Mouse (Mus musculus): ENCODE measurements around the gene Olfr1051. TPM values are rescaled to one million over a fixed set of nuclear protein-coding genes. Genes with fewer than 3 reads are reported as not detected.
"Not testable (repeated sequence)": the region's sequence is repeated elsewhere in the genome, so short reads cannot be mapped to it uniquely, and the experiment has no call there.

Gene Olfr1051
- not detected in 2 replicates for polyA plus RNA-seq (2015; fragmentation: Nextera tagmentation; extraction: Ambion mirVana)

GRCm38 (mm10) chr2:86278988-86279387 lies at the start of gene Olfr1051:
Olfr1051 (minus strand) TSS chr2:86279088.
- H3K9ac ChIP-seq (replicated peaks); ATAC-seq: not testable (repeated sequence)

DNA sequence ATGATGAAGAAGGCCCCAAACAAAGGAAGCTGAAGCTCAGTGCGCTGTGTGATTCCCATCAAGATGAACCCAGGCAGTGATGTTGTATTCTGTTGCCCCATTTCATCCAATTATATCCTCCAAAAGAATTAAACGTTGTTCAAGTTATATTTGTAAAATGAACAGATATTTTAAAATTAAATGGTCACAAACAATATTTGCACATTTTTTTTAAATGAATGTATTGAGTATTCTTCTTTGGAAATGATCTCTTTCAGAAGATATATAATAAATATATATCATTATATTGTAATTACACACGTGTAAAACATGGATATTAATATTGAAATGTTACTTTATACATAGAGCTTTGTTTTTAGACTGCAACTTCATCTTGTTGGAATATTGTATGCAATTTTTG lies 36.3 kb upstream of the Olfr1051 start, which contains the start of gene Olfr1053:
Gene Olfr1053 (minus strand): TSS at position 101 of the 400 bp plus-strand sequence.
- H3K4me1 ChIP-seq (ENCODE audit: insufficient read depth): no peaks in the 10 kb centered on the region
- WGBS (ENCODE audit: insufficient replicate concordance): 56% methylated on average over 3 of the region's 3 CpGs
- H3K4me3 ChIP-seq (ENCODE audit: low read depth, low read length): no peak within 1 kb of the TSS
- H3K9ac ChIP-seq (replicated peaks): no peak within 1 kb of the TSS
- no peaks in the 10 kb centered on the region for H3K9me3 ChIP-seq (ENCODE audit: low read length)
- no peak within 1 kb of the TSS for H3K4me2 ChIP-seq (ENCODE audit: low read depth, low read length)
- TF ChIP-seq CTCF (IDR thresholded peaks at IDR 0.05; ENCODE audit: low read depth) (no peak), EP300 (IDR thresholded peaks at IDR 0.05; ENCODE audit: low read depth) (no peak)
- H3K36me3 ChIP-seq (replicated peaks; ENCODE audit: insufficient read depth, low read length): no peaks in the 10 kb centered on the region
- DNase-seq: no peak
- no peaks in the 10 kb centered on the region for H3K27me3 ChIP-seq (ENCODE audit: insufficient read depth, low read length)
- H3K27ac ChIP-seq (ENCODE audit: low read depth): no peak within 1 kb of the TSS
- ATAC-seq: no peak

More at GRCm38 (mm10) chr2:86278988-86279387, at the start of gene Olfr1051:
- H3K36me3 ChIP-seq (replicated peaks; ENCODE audit: insufficient read depth, low read length); H3K4me3 ChIP-seq (ENCODE audit: low read depth, low read length); H3K4me1 ChIP-seq (ENCODE audit: insufficient read depth); H3K27me3 ChIP-seq (ENCODE audit: insufficient read depth, low read length); H3K27ac ChIP-seq (ENCODE audit: low read depth); H3K4me2 ChIP-seq (ENCODE audit: low read depth, low read length); H3K9me3 ChIP-seq (ENCODE audit: low read length); DNase-seq: not testable (repeated sequence)

- H3K4me1 ChIP-seq (ENCODE audit: insufficient read depth): no peaks in the 10 kb centered on the region
- ATAC-seq: no peak
- H3K9ac ChIP-seq (replicated peaks): no peak within 1 kb of the TSS
- no peak within 1 kb of the TSS for H3K27ac ChIP-seq (ENCODE audit: low read depth)
- no peaks in the 10 kb centered on the region for H3K27me3 ChIP-seq (ENCODE audit: insufficient read depth, low read length)
- no peaks in the 10 kb centered on the region for H3K9me3 ChIP-seq (ENCODE audit: low read length)
- no peak for TF ChIP-seq EP300 (IDR thresholded peaks at IDR 0.05; ENCODE audit: low read depth)
- TF ChIP-seq CTCF (IDR thresholded peaks at IDR 0.05; ENCODE audit: low read depth): no peak
- H3K4me2 ChIP-seq (ENCODE audit: low read depth, low read length): no peak within 1 kb of the TSS
- H3K4me3 ChIP-seq (ENCODE audit: low read depth, low read length): no peak within 1 kb of the TSS
- no peak for DNase-seq
- no peaks in the 10 kb centered on the region for H3K36me3 ChIP-seq (replicated peaks; ENCODE audit: insufficient read depth, low read length)
These were observed 13.3 kb upstream of the Olfr1051 start, which contains the start of gene Olfr1052 for GRCm38 (mm10) chr2:86292155-86292554. Olfr1052 (plus strand) TSS chr2:86292455.

DNA sequence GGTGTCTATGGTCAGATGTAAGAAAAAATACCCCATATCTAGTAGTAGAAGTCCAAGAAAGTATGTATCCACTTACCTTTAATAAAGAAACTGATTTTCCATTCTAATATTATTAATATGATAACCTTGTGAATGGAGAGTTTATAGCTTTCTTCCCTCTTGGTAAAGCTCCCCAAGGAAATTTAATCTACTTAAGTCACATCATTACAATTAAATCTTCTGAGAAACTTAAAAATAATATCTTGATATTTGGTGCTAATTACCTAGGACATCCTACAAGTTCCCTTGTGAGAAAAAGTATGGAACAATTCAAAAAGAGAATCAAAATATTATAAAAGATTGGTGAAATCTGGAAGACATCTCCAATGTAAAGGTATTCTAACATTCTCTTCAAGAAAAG lies 20.7 kb downstream of the Olfr1051 start, which contains the start of gene Olfr1049:
Gene Olfr1049 (minus strand): TSS at position 101 of the 400 bp plus-strand sequence.
- H3K4me1 ChIP-seq (ENCODE audit: insufficient read depth); DNase-seq; H3K4me3 ChIP-seq (ENCODE audit: low read depth, low read length); H3K9me3 ChIP-seq (ENCODE audit: low read length); H3K27me3 ChIP-seq (ENCODE audit: insufficient read depth, low read length); H3K27ac ChIP-seq (ENCODE audit: low read depth); H3K36me3 ChIP-seq (replicated peaks; ENCODE audit: insufficient read depth, low read length); ATAC-seq; H3K9ac ChIP-seq (replicated peaks); H3K4me2 ChIP-seq (ENCODE audit: low read depth, low read length): not testable (repeated sequence)

GRCm38 (mm10) chr2:86240189-86240588 lies 38.7 kb downstream of the Olfr1051 start, which contains the start of gene Olfr1048:
Olfr1048 (minus strand) TSS chr2:86240289.
- no peak within 1 kb of the TSS for H3K27ac ChIP-seq (ENCODE audit: low read depth)
- H3K36me3 ChIP-seq (replicated peaks; ENCODE audit: insufficient read depth, low read length): no peaks in the 10 kb centered on the region
- TF ChIP-seq CTCF (IDR thresholded peaks at IDR 0.05; ENCODE audit: low read depth): no peak
- no peak for TF ChIP-seq EP300 (IDR thresholded peaks at IDR 0.05; ENCODE audit: low read depth)
- no peaks in the 10 kb centered on the region for H3K27me3 ChIP-seq (ENCODE audit: insufficient read depth, low read length)
- no peak within 1 kb of the TSS for H3K4me3 ChIP-seq (ENCODE audit: low read depth, low read length)
- no peak for DNase-seq
- H3K9me3 ChIP-seq (ENCODE audit: low read length): no peaks in the 10 kb centered on the region
- ATAC-seq: no peak
- H3K4me2 ChIP-seq (ENCODE audit: low read depth, low read length): no peak within 1 kb of the TSS
- no peaks in the 10 kb centered on the region for H3K4me1 ChIP-seq (ENCODE audit: insufficient read depth)
- H3K9ac ChIP-seq (replicated peaks): no peak within 1 kb of the TSS

- Histone ChIP-seq H3K9me3 (ENCODE audit: low read length) (no peaks in the 10 kb centered on the region), H3K4me3 (ENCODE audit: low read depth, low read length) (no peak within 1 kb of the TSS), H3K27me3 (ENCODE audit: insufficient read depth, low read length) (no peaks in the 10 kb centered on the region), H3K27ac (ENCODE audit: low read depth) (no peak within 1 kb of the TSS), H3K4me2 (ENCODE audit: low read depth, low read length) (no peak within 1 kb of the TSS), H3K4me1 (ENCODE audit: insufficient read depth) (no peaks in the 10 kb centered on the region), H3K9ac (replicated peaks) (no peak within 1 kb of the TSS), H3K36me3 (replicated peaks; ENCODE audit: insufficient read depth, low read length) (no peaks in the 10 kb centered on the region)
- DNase-seq: no peak
- WGBS (ENCODE audit: insufficient replicate concordance): 88% methylated on average over 1 of the region's 1 CpGs
- TF ChIP-seq CTCF (IDR thresholded peaks at IDR 0.05; ENCODE audit: low read depth): no peak
- no peak for TF ChIP-seq EP300 (IDR thresholded peaks at IDR 0.05; ENCODE audit: low read depth)
- ATAC-seq: no peak
These were observed 47.6 kb downstream of the Olfr1051 start, which contains the start of gene Olfr1047 for GRCm38 (mm10) chr2:86231301-86231700. Olfr1047 (minus strand) TSS chr2:86231401.

Other genes starting within 250 kb of the Olfr1051 start
- 0.15 and 0.22 TPM in 2 replicates for gene Olfr1034, start 233.2 kb downstream of the Olfr1051 start, polyA plus RNA-seq (2015; fragmentation: Nextera tagmentation; extraction: Ambion mirVana)
- not detected in 2 replicates for gene Olfr1036, start 205.1 kb downstream of the Olfr1051 start, polyA plus RNA-seq (2015; fragmentation: Nextera tagmentation; extraction: Ambion mirVana)
- gene Olfr1037, start 191.7 kb downstream of the Olfr1051 start, polyA plus RNA-seq (2015; fragmentation: Nextera tagmentation; extraction: Ambion mirVana): not detected in 2 replicates
- not detected in 2 replicates for gene Olfr1039, start 143.2 kb downstream of the Olfr1051 start, polyA plus RNA-seq (2015; fragmentation: Nextera tagmentation; extraction: Ambion mirVana)
- gene Olfr1040, start 132.4 kb downstream of the Olfr1051 start, polyA plus RNA-seq (2015; fragmentation: Nextera tagmentation; extraction: Ambion mirVana): not detected in 2 replicates
- not detected in 2 replicates for gene Olfr1042, start 117.2 kb downstream of the Olfr1051 start, polyA plus RNA-seq (2015; fragmentation: Nextera tagmentation; extraction: Ambion mirVana)
- not detected in 2 replicates for gene Olfr1043, start 111.6 kb downstream of the Olfr1051 start, polyA plus RNA-seq (2015; fragmentation: Nextera tagmentation; extraction: Ambion mirVana)
- gene Olfr1044, start 101.3 kb downstream of the Olfr1051 start, polyA plus RNA-seq (2015; fragmentation: Nextera tagmentation; extraction: Ambion mirVana): not detected in 2 replicates
- gene Olfr52, start 93.4 kb downstream of the Olfr1051 start, polyA plus RNA-seq (2015; fragmentation: Nextera tagmentation; extraction: Ambion mirVana): not detected in 2 replicates
- gene Olfr1045, start 76.1 kb downstream of the Olfr1051 start, polyA plus RNA-seq (2015; fragmentation: Nextera tagmentation; extraction: Ambion mirVana): not detected in 2 replicates
- not detected in 2 replicates for gene Olfr1046, start 59.8 kb downstream of the Olfr1051 start, polyA plus RNA-seq (2015; fragmentation: Nextera tagmentation; extraction: Ambion mirVana)
- not detected in 2 replicates for gene Olfr1047, start 47.7 kb downstream of the Olfr1051 start, polyA plus RNA-seq (2015; fragmentation: Nextera tagmentation; extraction: Ambion mirVana)
- gene Olfr1048, start 38.8 kb downstream of the Olfr1051 start, polyA plus RNA-seq (2015; fragmentation: Nextera tagmentation; extraction: Ambion mirVana): not detected in 2 replicates
- not detected in 2 replicates for gene Olfr1049, start 20.8 kb downstream of the Olfr1051 start, polyA plus RNA-seq (2015; fragmentation: Nextera tagmentation; extraction: Ambion mirVana)
- gene Olfr1052, start 13.4 kb upstream of the Olfr1051 start, polyA plus RNA-seq (2015; fragmentation: Nextera tagmentation; extraction: Ambion mirVana): not detected in 2 replicates
- not detected in 2 replicates for gene Olfr1053, start 36.2 kb upstream of the Olfr1051 start, polyA plus RNA-seq (2015; fragmentation: Nextera tagmentation; extraction: Ambion mirVana)
- not detected in 2 replicates for gene Olfr1054, start 56.3 kb upstream of the Olfr1051 start, polyA plus RNA-seq (2015; fragmentation: Nextera tagmentation; extraction: Ambion mirVana)
- gene Olfr1055, start 71.2 kb upstream of the Olfr1051 start, polyA plus RNA-seq (2015; fragmentation: Nextera tagmentation; extraction: Ambion mirVana): not detected in 2 replicates
- not detected in 2 replicates for gene Olfr1056, start 83.4 kb upstream of the Olfr1051 start, polyA plus RNA-seq (2015; fragmentation: Nextera tagmentation; extraction: Ambion mirVana)
- gene Olfr1057, start 99.3 kb upstream of the Olfr1051 start, polyA plus RNA-seq (2015; fragmentation: Nextera tagmentation; extraction: Ambion mirVana): not detected in 2 replicates
- gene Olfr1058, start 109.5 kb upstream of the Olfr1051 start, polyA plus RNA-seq (2015; fragmentation: Nextera tagmentation; extraction: Ambion mirVana): not detected in 2 replicates
- gene Olfr1061, start 135.0 kb upstream of the Olfr1051 start, polyA plus RNA-seq (2015; fragmentation: Nextera tagmentation; extraction: Ambion mirVana): not detected in 2 replicates
- not detected in 2 replicates for gene Olfr1062, start 147.7 kb upstream of the Olfr1051 start, polyA plus RNA-seq (2015; fragmentation: Nextera tagmentation; extraction: Ambion mirVana)
- gene Olfr1065, start 171.5 kb upstream of the Olfr1051 start, polyA plus RNA-seq (2015; fragmentation: Nextera tagmentation; extraction: Ambion mirVana): not detected in 2 replicates
- not detected in 2 replicates for gene Olfr1066, start 177.2 kb upstream of the Olfr1051 start, polyA plus RNA-seq (2015; fragmentation: Nextera tagmentation; extraction: Ambion mirVana)
- gene Olfr228, start 208.3 kb upstream of the Olfr1051 start, polyA plus RNA-seq (2015; fragmentation: Nextera tagmentation; extraction: Ambion mirVana): not detected in 2 replicates
- gene Olfr1076, start 229.4 kb upstream of the Olfr1051 start, polyA plus RNA-seq (2015; fragmentation: Nextera tagmentation; extraction: Ambion mirVana): not detected in 2 replicates